Mouse (Mus musculus) heart, embryonic 16.5 days (tissue): ENCODE measurements around the gene Crtc1. TPM values are rescaled to one million over a fixed set of nuclear protein-coding genes. Genes with fewer than 3 reads are reported as not detected.
A peak's percentile ranks its signal among the peaks of the same experiment; 100 is the strongest.

Source experiments
- ATAC-seq: fragments of 200-750 bp; cut with Nextera tagmentation; replicated peaks from 2 replicates; pipeline ENCODE4 v1.8.0; 2017; ENCODE audit warnings: moderate number of reproducible peaks; ENCODE audit not compliant: insufficient read depth, low FRiP score; ENCODE audit errors: extremely low read depth
- H3K27ac ChIP-seq: fragments of 300-500 bp; sonication (generic); 2 replicates; pipeline ENCODE4 v1.5.1; 2014; ENCODE audit warnings: mild to moderate bottlenecking, low read length, control low read depth, moderate library complexity
- H3K27me3 ChIP-seq: fragments of 300-500 bp; sonication (generic); 2 replicates; pipeline ENCODE4 v1.6.1; 2014; ENCODE audit warnings: low read length, mixed read lengths; ENCODE audit not compliant: control insufficient read depth, insufficient read depth
- H3K36me3 ChIP-seq: fragments of 300-500 bp; sonication (generic); 2 replicates; pipeline ENCODE4 v1.6.1; 2014; ENCODE audit not compliant: control insufficient read depth, insufficient read depth
- H3K4me1 ChIP-seq: fragments of 300-500 bp; sonication (generic); 2 replicates; pipeline ENCODE4 v1.6.1; 2014; ENCODE audit warnings: low read length, mixed read lengths; ENCODE audit not compliant: control insufficient read depth, insufficient read depth
- H3K4me2 ChIP-seq: fragments of 300-500 bp; sonication (generic); 2 replicates; pipeline ENCODE4 v1.6.1; 2014; ENCODE audit warnings: low read depth, mild to moderate bottlenecking, control low read depth, low read length
- H3K4me3 ChIP-seq: fragments of 300-500 bp; sonication (generic); 2 replicates; pipeline ENCODE4 v1.5.1; 2014; ENCODE audit warnings: mild to moderate bottlenecking, control low read depth, low read length
- H3K9ac ChIP-seq: fragments of 300-500 bp; sonication (generic); 2 replicates; pipeline ENCODE4 v1.6.1; 2014; ENCODE audit warnings: low read length, control low read depth
- H3K9me3 ChIP-seq: fragments of 300-500 bp; sonication (generic); replicated peaks from 2 replicates; pipeline ENCODE4 v1.6.1; 2016; ENCODE audit warnings: low read length; ENCODE audit not compliant: control insufficient read depth
- WGBS: fragments of 180-500 bp; shearing (Covaris S2); extraction: QIAGEN DNeasy Blood & Tissue Kit; methylation state at CpG from one replicate; pipeline ENCODE4 v1.1.7; 2014; 5-methylcytosine and 5-hydroxymethylcytosine counted together
- polyA plus RNA-seq: library from polyadenylated mRNA; unstranded; fragments of >200 nt; fragmentation: Nextera tagmentation; extraction: Ambion mirVana; gene quantifications from 2 replicates; pipeline ENCODE4 v1.2.1, GENCODE M21; 2015

Gene Crtc1
- polyA plus RNA-seq, 1 experiment from 2014 or later, result 10.7 TPM

- H3K36me3 ChIP-seq, result peaks cover 17% of the 10 kb centered on the region
These were observed 49.7 kb downstream of the Crtc1 start for GRCm38 (mm10) chr8:70389678-70390077.

GRCm38 (mm10) chr8:70383287-70383686 is 56.1 kb downstream of the Crtc1 start:
- ATAC-seq, result no peak
- Histone ChIP-seq H3K27me3 (peaks cover 8% of the 10 kb centered on the region), H3K9me3 (no peaks in the 10 kb centered on the region), H3K4me3 (no peak overlapping the region), H3K4me1 (no peaks in the 10 kb centered on the region), H3K4me2 (no peak overlapping the region), H3K9ac (no peak overlapping the region), H3K27ac (no peak overlapping the region), H3K36me3 (peaks cover 18% of the 10 kb centered on the region)
- WGBS, result 30% methylated on average over 3 of the region's 3 CpGs

More at GRCm38 (mm10) chr8:70389678-70390077, 49.7 kb downstream of the Crtc1 start:
- no peak overlapping the region for H3K9ac ChIP-seq
- 57% methylated on average over 2 of the region's 2 CpGs for WGBS
- no peak for ATAC-seq
- no peak overlapping the region for H3K27ac ChIP-seq
- H3K4me3 ChIP-seq, result no peak overlapping the region
- 0 out of 2 replicates have a peak, but pooled peaks cover 2% of the 10 kb centered on the region for H3K4me1 ChIP-seq
- no peaks in the 10 kb centered on the region for H3K9me3 ChIP-seq
- no peaks in the 10 kb centered on the region for H3K27me3 ChIP-seq
- H3K4me2 ChIP-seq, result no peak overlapping the region

GRCm38 (mm10) chr8:70380069-70380468 is 59.3 kb downstream of the Crtc1 start:
- Histone ChIP-seq H3K4me2 (no peak overlapping the region), H3K27me3 (peaks cover 40% of the 10 kb centered on the region), H3K4me1 (peaks cover 9% of the 10 kb centered on the region), H3K36me3 (peaks cover 5% of the 10 kb centered on the region), H3K9me3 (no peaks in the 10 kb centered on the region), H3K27ac (no peak overlapping the region), H3K4me3 (no peak overlapping the region), H3K9ac (no peak overlapping the region)
- ATAC-seq, result no peak
- 72% methylated on average over 12 of the region's 12 CpGs for WGBS

GRCm38 (mm10) chr8:70377049-70377448 is 62.3 kb downstream of the Crtc1 start:
- 11% methylated on average over 15 of the region's 15 CpGs for WGBS
- Histone ChIP-seq H3K36me3 (no peaks in the 10 kb centered on the region), H3K4me2 (no peak overlapping the region), H3K9me3 (0 out of 2 replicates have a peak, but pooled peaks cover 3% of the 10 kb centered on the region), H3K27ac (no peak overlapping the region), H3K27me3 (peaks cover 69% of the 10 kb centered on the region), H3K4me1 (peaks cover 20% of the 10 kb centered on the region), H3K9ac (no peak overlapping the region), H3K4me3 (no peak overlapping the region)
- ATAC-seq, result no peak

- Histone ChIP-seq H3K27ac (no peak overlapping the region), H3K36me3 (no peaks in the 10 kb centered on the region), H3K4me1 (peaks cover 20% of the 10 kb centered on the region), H3K4me2 (peak overlapping the region; percentile 6; the same call in 1 of the 2 replicates), H3K9me3 (0 out of 2 replicates have a peak, but pooled peaks cover 3% of the 10 kb centered on the region), H3K27me3 (peaks cover 72% of the 10 kb centered on the region), H3K4me3 (peak overlapping the region; percentile 20), H3K9ac (no peak overlapping the region)
- WGBS, result 8% methylated on average over 37 of the region's 37 CpGs
- no peak for ATAC-seq
These were observed 63.1 kb downstream of the Crtc1 start for GRCm38 (mm10) chr8:70376275-70376741.

GRCm38 (mm10) chr8:70375212-70375859 is 64.0 kb downstream of the Crtc1 start:
- H3K27ac ChIP-seq, result no peak overlapping the region
- WGBS, result 7% methylated on average over 35 of the region's 35 CpGs
- 0 out of 2 replicates have a peak, but pooled peaks cover 3% of the 10 kb centered on the region for H3K9me3 ChIP-seq
- peaks cover 20% of the 10 kb centered on the region for H3K4me1 ChIP-seq
- no peaks in the 10 kb centered on the region for H3K36me3 ChIP-seq
- peak overlapping the region; percentile 41 for H3K4me3 ChIP-seq
- ATAC-seq, result no peak
- no peak overlapping the region for H3K4me2 ChIP-seq
- H3K27me3 ChIP-seq, result peaks cover 72% of the 10 kb centered on the region
- H3K9ac ChIP-seq, result no peak overlapping the region

- Histone ChIP-seq H3K4me3 (peak overlapping the region; percentile 41), H3K27me3 (peaks cover 72% of the 10 kb centered on the region)
These were observed 65.0 kb downstream of the Crtc1 start for GRCm38 (mm10) chr8:70374318-70374927.

GRCm38 (mm10) chr8:70373397-70374317 is 65.7 kb downstream of the Crtc1 start, which contains the start of gene Comp:
Gene Comp, plus strand, starts transcription at chr8:70373558.
- H3K27ac ChIP-seq, result no peak within 1 kb of the TSS; the same call in 1 of the 2 replicates

More at GRCm38 (mm10) chr8:70374318-70374927, 65.0 kb downstream of the Crtc1 start:
- ATAC-seq, result peak; percentile 37; the same call in 1 of the 2 replicates
- H3K4me1 ChIP-seq, result peaks cover 20% of the 10 kb centered on the region
- H3K36me3 ChIP-seq, result no peaks in the 10 kb centered on the region
- H3K9ac ChIP-seq, result no peak overlapping the region
- peak overlapping the region; percentile 59 for H3K4me2 ChIP-seq
- 0 out of 2 replicates have a peak, but pooled peaks cover 3% of the 10 kb centered on the region for H3K9me3 ChIP-seq
- no peak overlapping the region for H3K27ac ChIP-seq
- 1% methylated on average over 45 of the region's 53 CpGs for WGBS

More at GRCm38 (mm10) chr8:70373397-70374317, 65.7 kb downstream of the Crtc1 start, which contains the start of gene Comp:
- peak within 1 kb of the TSS; percentile 59 for H3K4me2 ChIP-seq
- 5% methylated on average over 47 of the region's 47 CpGs for WGBS
- H3K4me1 ChIP-seq, result peaks cover 20% of the 10 kb centered on the region
- peak within 1 kb of the TSS; percentile 41 for H3K4me3 ChIP-seq
- no peaks in the 10 kb centered on the region for H3K36me3 ChIP-seq
- peaks cover 67% of the 10 kb centered on the region for H3K27me3 ChIP-seq
- 0 out of 2 replicates have a peak within 1 kb of the TSS, but pooled peaks have one; percentile 49 for H3K9ac ChIP-seq
- H3K9me3 ChIP-seq, result 0 out of 2 replicates have a peak, but pooled peaks cover 3% of the 10 kb centered on the region
- 0 out of 2 replicates have a peak, but pooled peaks have one; percentile 1 for ATAC-seq
